Mouse (Mus musculus): ENCODE data around the gene Psma4. TPM values are rescaled to one million over a fixed set of nuclear protein-coding genes. Genes with fewer than 3 reads are reported as not detected.
"Not testable (repeated sequence)": the region's sequence is repeated elsewhere in the genome, so short reads cannot be mapped to it uniquely, and the experiment has no call there.

The Psma4 gene
- polyA plus RNA-seq, 1 experiment from 2014 or later, result 333 TPM

DNA sequence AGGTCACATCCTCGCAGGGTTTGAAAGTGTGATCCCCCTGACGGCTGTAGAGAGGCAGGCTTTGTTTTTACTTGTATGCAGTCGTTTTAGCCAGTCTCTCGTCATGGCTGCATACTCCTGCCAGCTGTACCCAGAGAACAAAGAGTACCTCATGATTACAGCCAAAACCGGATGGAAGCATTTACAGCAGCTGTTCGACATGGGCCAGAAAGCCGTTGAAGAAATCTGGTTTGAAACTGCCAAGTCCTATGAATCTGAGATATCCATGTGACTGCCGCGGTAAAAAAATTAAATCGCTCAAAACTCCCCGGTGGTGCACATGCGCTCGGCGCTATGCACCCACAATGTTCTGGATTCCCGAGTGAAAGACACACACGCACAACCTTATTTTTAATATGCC, 4.3 kb upstream of the Psma4 start:
- no peaks in the 10 kb centered on the region for H3K36me3 ChIP-seq (replicated peaks)
- DNase-seq (ENCODE audit: low spot score), result peak; percentile 11
- WGBS, result 76% methylated on average over 16 of the region's 16 CpGs

DNA sequence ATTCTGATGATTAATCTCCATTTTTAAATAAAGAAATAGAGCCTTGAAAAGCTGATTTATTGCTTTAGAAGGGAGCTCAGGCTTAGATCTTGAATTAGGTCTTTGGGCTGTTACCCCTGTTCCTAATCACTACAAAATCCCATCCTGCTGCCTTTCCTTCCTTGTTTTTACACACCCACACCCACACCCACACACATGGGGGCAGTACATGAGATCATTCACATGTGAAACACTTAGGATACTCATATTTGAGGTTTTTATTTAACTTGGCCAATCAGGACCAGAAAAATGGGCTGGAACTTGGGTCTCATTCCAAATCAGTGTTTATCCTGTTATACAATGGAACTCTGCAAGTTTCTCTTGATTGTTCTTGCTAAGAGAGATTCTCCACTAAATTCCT, 1.1 kb upstream of the Psma4 start:
- no peak for DNase-seq (ENCODE audit: low spot score)
- peaks cover 14% of the 10 kb centered on the region for H3K4me1 ChIP-seq
- no peak overlapping the region for H3K4me3 ChIP-seq
- H3K27me3 ChIP-seq (replicated peaks; ENCODE audit: low read depth, poor library complexity, severe bottlenecking), result no peaks in the 10 kb centered on the region
- peak overlapping the region; percentile 5; the same call in 1 of the 2 replicates for H3K27ac ChIP-seq (replicated peaks)
- H3K36me3 ChIP-seq (replicated peaks), result peaks cover 25% of the 10 kb centered on the region
- H3K9me3 ChIP-seq, result no peaks in the 10 kb centered on the region

More for the DNA sequence above, 4.3 kb upstream of the Psma4 start:
- Histone ChIP-seq H3K27me3 (replicated peaks; ENCODE audit: low read depth, poor library complexity, severe bottlenecking) (no peaks in the 10 kb centered on the region), H3K9me3 (no peaks in the 10 kb centered on the region), H3K4me1 (peaks cover 2% of the 10 kb centered on the region; the same call in 1 of the 2 replicates), H3K4me3 (no peak overlapping the region), H3K27ac (replicated peaks) (no peak overlapping the region)

DNA sequence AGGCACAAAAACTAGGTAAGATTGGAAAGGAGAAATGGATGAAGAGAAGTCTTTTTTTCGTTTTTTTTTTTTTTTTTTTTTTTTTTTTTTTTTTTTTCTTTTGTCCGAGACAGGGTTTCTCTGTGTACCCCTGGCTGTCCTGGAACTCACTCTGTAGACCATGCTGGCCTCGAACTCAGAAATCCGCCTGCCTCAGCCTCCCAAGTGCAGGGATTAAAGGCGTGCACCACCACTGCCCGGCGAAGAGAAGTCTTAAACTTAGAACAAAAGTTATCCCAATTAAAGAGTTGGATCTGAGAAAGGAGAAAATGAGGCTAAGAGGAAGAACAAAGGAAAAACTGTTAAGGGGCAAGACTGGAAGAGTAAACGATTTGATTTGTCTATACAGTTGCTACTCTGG, 428 bp upstream of the Psma4 start:
- H3K27me3 ChIP-seq (replicated peaks; ENCODE audit: low read depth, poor library complexity, severe bottlenecking); H3K9me3 ChIP-seq; DNase-seq (ENCODE audit: low spot score): not testable (repeated sequence)
- Histone ChIP-seq H3K27ac (replicated peaks) (peak overlapping the region; percentile 93), H3K36me3 (replicated peaks) (peaks cover 32% of the 10 kb centered on the region), H3K4me1 (peaks cover 14% of the 10 kb centered on the region), H3K4me3 (peak overlapping the region; percentile 95)
- WGBS, result 50% methylated on average over 8 of the region's 8 CpGs

- Histone ChIP-seq H3K27ac (replicated peaks) (no peak overlapping the region), H3K36me3 (replicated peaks) (peaks cover 46% of the 10 kb centered on the region), H3K9me3 (no peaks in the 10 kb centered on the region), H3K4me1 (no peaks in the 10 kb centered on the region), H3K4me3 (no peak overlapping the region), H3K27me3 (replicated peaks; ENCODE audit: low read depth, poor library complexity, severe bottlenecking) (no peaks in the 10 kb centered on the region)
- no peak for DNase-seq (ENCODE audit: low spot score)
- 97% methylated on average over 4 of the region's 4 CpGs for WGBS
Measured at GRCm38 (mm10) chr9:54961059-54961458, 10.5 kb downstream of the Psma4 start.

GRCm38 (mm10) chr9:54963669-54964068, 13.1 kb downstream of the Psma4 start:
- no peak for DNase-seq (ENCODE audit: low spot score)
- Histone ChIP-seq H3K4me1 (no peaks in the 10 kb centered on the region), H3K4me3 (no peak overlapping the region), H3K36me3 (replicated peaks) (peaks cover 20% of the 10 kb centered on the region), H3K9me3 (no peaks in the 10 kb centered on the region), H3K27ac (replicated peaks) (no peak overlapping the region), H3K27me3 (replicated peaks; ENCODE audit: low read depth, poor library complexity, severe bottlenecking) (no peaks in the 10 kb centered on the region)

DNA sequence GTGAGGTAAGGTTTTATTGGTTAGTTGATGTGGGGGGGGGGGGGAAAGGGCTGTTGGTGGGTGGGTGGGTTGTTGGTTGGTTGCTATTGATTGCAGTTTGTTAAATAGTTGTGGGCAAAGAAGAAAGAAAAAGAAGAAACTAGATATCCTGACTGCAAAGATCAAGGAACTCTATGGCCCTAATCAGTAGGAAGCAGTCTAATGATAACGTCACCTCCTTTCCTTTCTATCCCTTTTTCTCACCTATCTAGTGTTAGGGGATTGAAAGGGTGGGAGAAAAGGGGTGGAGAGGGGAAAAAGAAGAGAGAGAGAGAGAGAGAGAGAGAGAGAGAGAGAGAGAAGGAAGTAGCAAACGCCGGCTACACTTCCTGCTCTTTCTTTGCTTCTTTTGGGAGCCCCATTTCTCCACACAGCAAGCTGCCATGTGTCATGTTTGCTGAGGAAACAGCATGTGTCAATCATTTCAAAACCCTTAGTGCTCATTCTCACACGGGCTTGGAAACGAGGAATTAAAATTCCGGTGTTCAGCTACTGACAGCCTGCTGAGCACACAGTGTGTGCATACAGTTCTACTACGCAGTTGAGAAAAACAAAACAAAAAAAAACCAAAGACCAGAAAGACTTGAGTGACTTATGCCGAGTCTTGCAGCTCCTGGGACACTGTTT, 19.5 kb downstream of the Psma4 start:
- H3K27me3 ChIP-seq (replicated peaks; ENCODE audit: low read depth, poor library complexity, severe bottlenecking), result no peaks in the 10 kb centered on the region
- WGBS, result 74% methylated on average over 8 of the region's 8 CpGs
- no peak overlapping the region for H3K4me3 ChIP-seq
- no peak overlapping the region for H3K27ac ChIP-seq (replicated peaks)
- no peaks in the 10 kb centered on the region for H3K4me1 ChIP-seq
- no peak for DNase-seq (ENCODE audit: low spot score)
- H3K9me3 ChIP-seq, result no peaks in the 10 kb centered on the region
- no peaks in the 10 kb centered on the region for H3K36me3 ChIP-seq (replicated peaks)

DNA sequence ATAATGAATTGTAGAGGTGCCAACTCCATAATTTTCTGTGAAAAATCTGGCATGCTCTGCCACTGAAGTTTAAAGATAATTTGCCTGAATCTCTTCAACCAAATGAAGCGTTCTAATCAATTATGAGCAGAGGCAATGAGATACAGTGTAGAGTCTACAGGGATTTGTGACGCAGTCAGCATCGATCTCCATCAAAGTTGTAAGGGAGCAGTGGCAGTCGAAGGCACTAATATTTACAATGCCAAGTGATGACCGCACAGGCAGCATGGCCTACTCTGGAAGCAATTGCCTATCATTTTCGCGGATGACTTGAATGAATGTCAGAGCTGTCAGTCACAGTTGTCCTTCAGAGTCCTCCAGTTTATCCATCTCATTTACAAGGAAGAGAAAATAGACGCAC, 30.1 kb downstream of the Psma4 start, which contains the start of gene Chrna5:
Gene Chrna5, plus strand, starts transcription at position 207 of the 400 bp plus-strand sequence.
- peak within 1 kb of the TSS; percentile 70 for H3K4me3 ChIP-seq
- H3K27ac ChIP-seq (replicated peaks), result peak within 1 kb of the TSS; percentile 44; the same call in 1 of the 2 replicates
- 67% methylated on average over 8 of the region's 8 CpGs for WGBS
- no peaks in the 10 kb centered on the region for H3K36me3 ChIP-seq (replicated peaks)
- H3K9me3 ChIP-seq, result 0 out of 2 replicates have a peak, but pooled peaks cover 2% of the 10 kb centered on the region
- H3K27me3 ChIP-seq (replicated peaks; ENCODE audit: low read depth, poor library complexity, severe bottlenecking), result peaks cover 80% of the 10 kb centered on the region
- DNase-seq (ENCODE audit: low spot score), result no peak
- peaks cover 17% of the 10 kb centered on the region for H3K4me1 ChIP-seq

DNA sequence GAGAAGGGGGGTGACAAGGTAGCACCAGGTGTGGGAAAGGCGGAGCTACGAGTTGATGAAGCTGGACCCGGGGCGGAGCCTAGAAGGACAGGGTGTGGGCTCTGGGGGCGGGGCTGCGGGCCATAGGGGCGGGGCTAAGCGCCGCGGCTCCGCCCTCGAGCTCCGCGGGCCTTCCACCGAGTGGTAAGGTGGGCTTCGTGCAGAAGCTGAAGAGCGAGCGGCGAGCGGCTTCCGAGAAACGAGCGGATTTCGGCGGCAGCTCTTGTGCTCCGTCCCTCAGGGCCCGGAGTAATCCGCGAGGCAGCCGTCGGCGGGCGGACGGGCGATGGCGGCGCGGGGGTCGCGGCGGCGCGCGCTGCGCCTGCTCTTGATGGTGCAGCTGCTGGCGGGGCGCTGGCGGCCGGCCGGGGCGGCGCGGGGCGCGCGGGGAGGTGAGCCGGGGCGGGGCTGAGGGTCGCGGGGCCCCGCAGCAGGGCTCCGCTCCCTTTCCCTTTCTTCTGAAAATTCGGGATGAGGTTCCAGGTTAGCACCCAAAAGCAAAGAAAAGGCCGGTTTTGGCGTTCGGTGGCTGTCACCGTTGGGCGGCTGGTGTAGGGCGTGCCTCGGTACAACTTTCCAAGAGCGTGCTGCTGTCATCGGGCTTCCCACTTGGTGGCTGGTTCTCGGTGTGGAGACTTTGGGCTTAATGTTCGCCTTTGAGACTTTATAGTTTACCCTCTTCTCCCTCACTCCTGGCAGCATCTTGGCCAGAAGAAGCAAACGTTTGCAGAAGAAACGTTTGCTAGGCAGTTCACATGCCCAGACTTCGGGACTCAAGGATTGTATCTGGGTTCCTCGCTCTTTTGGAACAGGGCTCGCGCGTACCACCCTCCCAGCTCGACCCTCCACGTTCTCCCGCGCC, 31.0 kb downstream of the Psma4 start:
- H3K36me3 ChIP-seq (replicated peaks), result no peaks in the 10 kb centered on the region
- H3K27ac ChIP-seq (replicated peaks), result peak overlapping the region; percentile 44; the same call in 1 of the 2 replicates
- WGBS, result 1% methylated on average over 85 of the region's 85 CpGs
- H3K4me3 ChIP-seq, result peak overlapping the region; percentile 70
- 0 out of 2 replicates have a peak, but pooled peaks cover 2% of the 10 kb centered on the region for H3K9me3 ChIP-seq
- H3K27me3 ChIP-seq (replicated peaks; ENCODE audit: low read depth, poor library complexity, severe bottlenecking), result peaks cover 80% of the 10 kb centered on the region
- DNase-seq (ENCODE audit: low spot score), result peak; percentile 83
- H3K4me1 ChIP-seq, result peaks cover 17% of the 10 kb centered on the region

- 0 out of 2 replicates have a peak, but pooled peaks cover 2% of the 10 kb centered on the region for H3K9me3 ChIP-seq
Measured at GRCm38 (mm10) chr9:54982401-54982800, 31.8 kb downstream of the Psma4 start.

GRCm38 (mm10) chr9:54990362-54990761, 39.8 kb downstream of the Psma4 start:
- no peak for DNase-seq (ENCODE audit: low spot score)
- H3K4me3 ChIP-seq, result no peak overlapping the region
- H3K27me3 ChIP-seq (replicated peaks; ENCODE audit: low read depth, poor library complexity, severe bottlenecking), result 0 out of 2 replicates have a peak, but pooled peaks cover 3% of the 10 kb centered on the region
- H3K36me3 ChIP-seq (replicated peaks), result no peaks in the 10 kb centered on the region
- H3K9me3 ChIP-seq, result no peaks in the 10 kb centered on the region
- no peak overlapping the region for H3K27ac ChIP-seq (replicated peaks)
- WGBS, result 83% methylated on average over 3 of the region's 3 CpGs
- peaks cover 4% of the 10 kb centered on the region; the same call in 1 of the 2 replicates for H3K4me1 ChIP-seq

More at GRCm38 (mm10) chr9:54982401-54982800, 31.8 kb downstream of the Psma4 start:
- Histone ChIP-seq H3K4me3 (peak overlapping the region; percentile 70), H3K36me3 (replicated peaks) (no peaks in the 10 kb centered on the region), H3K27ac (replicated peaks) (no peak overlapping the region), H3K4me1 (peaks cover 17% of the 10 kb centered on the region), H3K27me3 (replicated peaks; ENCODE audit: low read depth, poor library complexity, severe bottlenecking) (peaks cover 79% of the 10 kb centered on the region)
- no peak for DNase-seq (ENCODE audit: low spot score)
- 6% methylated on average over 7 of the region's 7 CpGs for WGBS

GRCm38 (mm10) chr9:54994381-54994780, 43.8 kb downstream of the Psma4 start:
- no peak for DNase-seq (ENCODE audit: low spot score)
- Histone ChIP-seq H3K27me3 (replicated peaks; ENCODE audit: low read depth, poor library complexity, severe bottlenecking) (no peaks in the 10 kb centered on the region), H3K36me3 (replicated peaks) (no peaks in the 10 kb centered on the region), H3K27ac (replicated peaks) (no peak overlapping the region), H3K4me1 (peaks cover 4% of the 10 kb centered on the region; the same call in 1 of the 2 replicates), H3K4me3 (no peak overlapping the region), H3K9me3 (no peaks in the 10 kb centered on the region)
- 45% methylated on average over 3 of the region's 3 CpGs for WGBS

GRCm38 (mm10) chr9:54995645-54996044, 45.1 kb downstream of the Psma4 start:
- no peak overlapping the region for H3K4me3 ChIP-seq
- no peaks in the 10 kb centered on the region for H3K36me3 ChIP-seq (replicated peaks)
- DNase-seq (ENCODE audit: low spot score), result no peak
- no peak overlapping the region for H3K27ac ChIP-seq (replicated peaks)
- H3K4me1 ChIP-seq, result peaks cover 4% of the 10 kb centered on the region; the same call in 1 of the 2 replicates
- H3K27me3 ChIP-seq (replicated peaks; ENCODE audit: low read depth, poor library complexity, severe bottlenecking), result no peaks in the 10 kb centered on the region
- H3K9me3 ChIP-seq, result no peaks in the 10 kb centered on the region
- WGBS, result 91% methylated on average over 3 of the region's 3 CpGs

Data from embryonic facial prominence, embryonic 10.5 days (tissue).